Mouse (Mus musculus) lung, postnatal 0 days (tissue): ENCODE data around the gene Zfp568. TPM values are rescaled to one million over a fixed set of nuclear protein-coding genes. Genes with fewer than 3 reads are reported as not detected.

Source experiments
- ATAC-seq: fragments of 200-750 bp; cut with Nextera tagmentation; 2 replicates; pipeline ENCODE4 v1.8.0; 2017; ENCODE audit warnings: moderate library complexity
- DNase-seq: peaks from one replicate; pipeline ENCODE4 v3.0.0-alpha.2; 2016; ENCODE audit warnings: low spot score
- H3K27ac ChIP-seq: fragments of 300-500 bp; sonication (generic); 2 replicates; pipeline ENCODE4 v1.5.1; 2014; ENCODE audit warnings: antibody characterized with exemption, mild to moderate bottlenecking, low read length, mixed read lengths
- H3K27me3 ChIP-seq: fragments of 300-500 bp; sonication (generic); replicated peaks from 2 replicates; pipeline ENCODE4 v1.6.1; 2014; ENCODE audit warnings: low read length, mixed read lengths; ENCODE audit not compliant: insufficient read depth
- H3K36me3 ChIP-seq: fragments of 300-500 bp; sonication (generic); 2 replicates; pipeline ENCODE4 v1.6.1; 2014; ENCODE audit warnings: low read length, mixed read lengths; ENCODE audit not compliant: insufficient read depth
- H3K4me1 ChIP-seq: fragments of 300-500 bp; sonication (generic); 2 replicates; pipeline ENCODE4 v1.6.1; 2014; ENCODE audit warnings: antibody characterized with exemption, low read depth, low read length, mixed read lengths; ENCODE audit not compliant: insufficient read depth
- H3K4me2 ChIP-seq: fragments of 300-500 bp; sonication (generic); replicated peaks from 2 replicates; pipeline ENCODE4 v1.6.1; 2014; ENCODE audit warnings: low read depth, mild to moderate bottlenecking, low read length, moderate library complexity, mixed read lengths
- H3K4me3 ChIP-seq: fragments of 300-500 bp; sonication (generic); 2 replicates; pipeline ENCODE4 v1.5.1; 2014; ENCODE audit warnings: low read depth, low read length
- H3K9ac ChIP-seq: fragments of 300-500 bp; sonication (generic); replicated peaks from 2 replicates; pipeline ENCODE4 v1.6.1; 2014; ENCODE audit warnings: low read depth, mild to moderate bottlenecking
- H3K9me3 ChIP-seq: fragments of 300-500 bp; sonication (generic); 2 replicates; pipeline ENCODE4 v1.6.1; 2016; ENCODE audit warnings: low read length, mixed read lengths
- CTCF ChIP-seq: IDR thresholded peaks from 2 replicates; pipeline ENCODE4 v1.5.1; 2016; ENCODE audit warnings: antibody characterized with exemption, mild to moderate bottlenecking
- EP300 ChIP-seq: IDR thresholded peaks from 2 replicates; pipeline ENCODE4 v1.6.1; 2016; ENCODE audit warnings: antibody characterized with exemption, mild to moderate bottlenecking, control low read depth
- WGBS: fragments of 180-500 bp; shearing (Covaris S2); extraction: QIAGEN DNeasy Blood & Tissue Kit; methylation state at CpG from one replicate; pipeline ENCODE4 v1.1.7; 2014; 5-methylcytosine and 5-hydroxymethylcytosine counted together
- polyA plus RNA-seq: library from polyadenylated mRNA; unstranded; fragments of >200 nt; fragmentation: Nextera tagmentation; extraction: Ambion mirVana; gene quantifications from 2 replicates; pipeline ENCODE4 v1.2.1, GENCODE M21; 2015

Zfp568 gene
- polyA plus RNA-seq, 1 experiment from 2014 or later: 4.1 TPM

DNA sequence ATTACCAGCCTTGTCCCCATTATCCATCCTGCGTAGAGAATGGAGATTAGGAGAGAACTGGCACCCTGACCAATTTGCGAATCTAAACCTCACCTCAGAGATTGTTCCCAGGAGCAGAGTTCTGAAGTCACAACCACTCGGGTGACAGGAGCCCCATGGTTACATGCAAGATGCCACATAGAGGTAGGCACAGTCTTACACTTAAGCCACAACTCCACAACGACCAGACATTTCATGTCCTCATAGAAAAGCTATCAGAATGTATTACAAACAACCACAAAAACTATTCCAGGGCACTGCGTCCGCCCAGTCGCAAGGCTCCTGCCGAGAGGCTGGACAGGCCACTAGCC, 440 bp upstream of the Zfp568 start:
- no peaks in the 10 kb centered on the region for H3K36me3 ChIP-seq
- peak overlapping the region; percentile 86 for H3K4me3 ChIP-seq
- ATAC-seq: peak; percentile 19
- H3K27ac ChIP-seq: peak overlapping the region; percentile 90
- 2% methylated on average over 8 of the region's 8 CpGs for WGBS
- no peaks in the 10 kb centered on the region for H3K27me3 ChIP-seq
- peak overlapping the region; percentile 81 for H3K9ac ChIP-seq
- H3K4me2 ChIP-seq: peak overlapping the region; percentile 81
- no peaks in the 10 kb centered on the region for H3K9me3 ChIP-seq
- DNase-seq: no peak
- TF ChIP-seq CTCF (no peak), EP300 (no peak; the same call in 1 of the 2 replicates)
- peaks cover 5% of the 10 kb centered on the region; the same call in 1 of the 2 replicates for H3K4me1 ChIP-seq

DNA sequence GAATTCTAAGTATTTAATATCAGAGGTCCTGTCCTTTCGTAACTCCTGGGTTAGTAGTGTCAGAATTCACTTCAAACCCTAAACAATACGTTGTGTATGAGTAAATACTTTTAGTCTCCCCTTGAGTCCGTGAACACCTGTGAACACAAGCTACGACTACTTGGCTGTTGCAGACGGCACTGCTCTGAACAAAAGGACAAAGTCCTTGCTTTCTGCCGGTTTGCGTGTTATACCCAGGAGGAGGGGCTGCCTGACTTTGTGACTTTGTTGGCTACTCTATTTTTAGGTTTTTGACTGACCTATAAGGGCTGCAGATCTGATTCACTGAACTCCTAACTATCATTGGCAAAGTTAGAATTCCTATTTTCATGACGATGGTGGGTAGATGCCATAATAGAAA, 2.3 kb downstream of the Zfp568 start:
- no peaks in the 10 kb centered on the region for H3K27me3 ChIP-seq
- H3K9me3 ChIP-seq: no peaks in the 10 kb centered on the region
- H3K9ac ChIP-seq: no peak overlapping the region
- 0 out of 2 replicates have a peak, but pooled peaks cover 6% of the 10 kb centered on the region for H3K36me3 ChIP-seq
- H3K4me3 ChIP-seq: no peak overlapping the region
- peaks cover 5% of the 10 kb centered on the region; the same call in 1 of the 2 replicates for H3K4me1 ChIP-seq
- TF ChIP-seq EP300: no peak
- TF ChIP-seq CTCF: no peak
- DNase-seq (no peak), ATAC-seq (no peak)
- no peak overlapping the region for H3K27ac ChIP-seq
- H3K4me2 ChIP-seq: no peak overlapping the region
- 82% methylated on average over 8 of the region's 8 CpGs for WGBS

DNA sequence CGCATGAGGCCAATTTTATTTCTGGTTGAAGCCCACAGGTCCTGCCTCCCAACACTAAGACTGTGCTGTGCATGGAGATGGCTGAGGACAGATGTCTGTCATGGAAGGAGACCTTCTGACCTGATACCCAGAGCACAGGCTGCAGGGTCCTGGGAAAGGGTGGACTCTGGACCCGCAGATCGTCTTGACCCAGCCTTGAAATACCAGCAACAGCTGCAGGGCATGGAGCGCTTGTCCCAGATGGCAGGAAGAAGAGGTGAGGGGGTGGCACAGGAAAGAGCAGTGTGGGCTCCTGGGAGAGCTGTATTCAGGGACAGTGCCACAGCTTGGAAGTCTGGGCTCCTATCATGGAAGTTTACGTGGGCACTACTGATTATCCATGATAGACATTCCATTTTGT, 3.8 kb downstream of the Zfp568 start:
- Histone ChIP-seq H3K9ac (no peak overlapping the region), H3K9me3 (no peaks in the 10 kb centered on the region), H3K4me2 (no peak overlapping the region), H3K27me3 (no peaks in the 10 kb centered on the region), H3K4me3 (no peak overlapping the region), H3K36me3 (peaks cover 14% of the 10 kb centered on the region; the same call in 1 of the 2 replicates), H3K4me1 (peaks cover 5% of the 10 kb centered on the region; the same call in 1 of the 2 replicates), H3K27ac (no peak overlapping the region)
- no peak for TF ChIP-seq CTCF
- TF ChIP-seq EP300: no peak
- DNase-seq: no peak
- 87% methylated on average over 5 of the region's 5 CpGs for WGBS
- ATAC-seq: no peak

DNA sequence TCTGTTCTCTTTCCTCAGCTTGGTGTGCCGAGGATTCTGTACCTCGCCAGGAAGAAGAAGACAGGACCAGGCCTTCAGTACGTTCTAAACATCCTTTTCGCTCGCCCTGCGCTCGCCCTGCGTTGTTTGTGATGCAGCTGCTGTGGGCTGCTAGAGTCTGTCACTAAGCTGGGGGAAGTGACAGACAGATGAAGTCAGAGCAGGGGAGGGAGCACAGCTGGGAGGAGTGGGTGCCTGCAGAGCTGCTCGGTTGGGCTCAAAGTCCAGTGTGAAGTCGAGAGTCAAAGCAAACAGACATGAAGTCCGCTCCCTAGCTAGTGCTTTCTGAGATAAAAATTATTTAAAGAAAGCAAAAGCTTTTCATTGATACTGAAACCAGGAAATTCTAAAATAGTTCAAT, 5.3 kb downstream of the Zfp568 start:
- ATAC-seq (no peak), DNase-seq (no peak)
- Histone ChIP-seq H3K9ac (no peak overlapping the region), H3K4me1 (no peaks in the 10 kb centered on the region), H3K9me3 (no peaks in the 10 kb centered on the region), H3K4me3 (no peak overlapping the region), H3K36me3 (peaks cover 14% of the 10 kb centered on the region; the same call in 1 of the 2 replicates), H3K27ac (no peak overlapping the region), H3K4me2 (no peak overlapping the region), H3K27me3 (no peaks in the 10 kb centered on the region)
- 74% methylated on average over 11 of the region's 11 CpGs for WGBS
- TF ChIP-seq CTCF: no peak
- TF ChIP-seq EP300: no peak

DNA sequence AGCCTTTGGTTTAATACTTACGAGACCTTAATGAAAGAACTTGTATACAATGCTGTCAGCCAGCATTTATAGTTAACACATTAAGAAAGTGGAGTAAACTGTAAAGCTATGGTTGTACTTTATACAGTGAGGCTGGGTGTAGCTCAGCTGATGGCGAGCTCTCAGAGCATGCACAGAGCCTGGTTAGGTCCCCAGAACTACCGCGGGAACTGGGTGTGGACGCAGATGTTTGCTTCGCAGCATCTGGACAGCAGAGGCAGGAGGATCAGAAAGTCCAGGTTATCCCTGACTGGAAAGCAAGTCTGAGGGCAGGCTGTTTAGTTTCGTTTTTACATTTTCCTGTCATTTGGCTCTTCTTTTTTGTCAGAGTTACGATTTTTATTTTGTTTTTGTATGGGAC, 8.9 kb downstream of the Zfp568 start:
- Histone ChIP-seq H3K9ac (no peak overlapping the region), H3K9me3 (no peaks in the 10 kb centered on the region), H3K4me2 (no peak overlapping the region), H3K4me1 (no peaks in the 10 kb centered on the region), H3K27ac (no peak overlapping the region), H3K27me3 (no peaks in the 10 kb centered on the region), H3K36me3 (peaks cover 14% of the 10 kb centered on the region; the same call in 1 of the 2 replicates), H3K4me3 (no peak overlapping the region)
- DNase-seq (no peak), ATAC-seq (no peak)
- WGBS: 96% methylated on average over 8 of the region's 8 CpGs
- TF ChIP-seq CTCF (no peak), EP300 (no peak)

DNA sequence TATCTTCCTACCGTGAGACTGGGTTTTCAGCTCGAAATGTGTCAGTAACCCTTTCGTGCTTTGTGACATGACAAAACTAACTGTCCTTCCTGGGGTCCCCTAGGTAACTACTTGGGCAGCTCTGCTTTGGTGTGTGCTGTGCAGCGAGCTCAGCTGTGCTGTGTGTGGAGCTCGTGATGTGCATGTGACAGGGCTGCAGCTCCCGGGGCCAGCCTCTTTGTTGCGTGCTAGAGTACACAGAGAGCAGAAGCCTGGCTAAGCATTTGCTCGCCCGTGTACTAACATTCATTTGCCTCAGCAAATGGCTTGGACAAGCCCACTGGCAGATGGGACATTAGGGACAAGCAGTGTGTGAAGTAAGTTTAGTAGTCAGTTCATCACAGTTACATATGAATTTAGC, 9.6 kb downstream of the Zfp568 start:
- Histone ChIP-seq H3K27ac (no peak overlapping the region), H3K4me3 (no peak overlapping the region), H3K36me3 (peaks cover 17% of the 10 kb centered on the region), H3K27me3 (no peaks in the 10 kb centered on the region), H3K4me1 (no peaks in the 10 kb centered on the region), H3K9ac (no peak overlapping the region), H3K9me3 (no peaks in the 10 kb centered on the region), H3K4me2 (no peak overlapping the region)
- TF ChIP-seq CTCF (no peak), EP300 (no peak)
- 97% methylated on average over 9 of the region's 9 CpGs for WGBS
- DNase-seq (no peak), ATAC-seq (no peak)

DNA sequence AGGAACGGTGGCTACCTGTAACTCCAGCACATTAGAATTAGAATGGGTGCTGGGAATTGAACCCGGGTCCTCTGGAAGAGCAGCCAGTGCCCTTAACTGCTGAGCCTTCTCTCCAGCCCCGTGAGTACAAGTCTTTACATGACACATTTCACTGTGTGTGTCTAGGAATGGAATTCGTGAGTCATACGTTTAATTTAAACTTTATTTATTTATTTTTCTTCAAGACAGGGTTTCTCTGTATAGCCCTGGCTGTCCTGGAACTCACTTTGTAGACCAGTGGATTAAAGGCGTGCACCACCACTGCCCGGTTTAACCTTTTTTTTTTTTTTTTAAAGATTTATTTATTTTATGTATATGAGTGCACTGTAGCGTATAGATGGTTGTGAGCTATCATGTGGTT, 11.4 kb downstream of the Zfp568 start:
- peaks cover 24% of the 10 kb centered on the region for H3K36me3 ChIP-seq
- WGBS: 79% methylated on average over 8 of the region's 8 CpGs
- no peaks in the 10 kb centered on the region for H3K4me1 ChIP-seq
- H3K27ac ChIP-seq: no peak overlapping the region
- no peak for DNase-seq
- H3K9ac ChIP-seq: no peak overlapping the region
- no peak for ATAC-seq
- no peaks in the 10 kb centered on the region for H3K27me3 ChIP-seq
- H3K4me3 ChIP-seq: no peak overlapping the region
- TF ChIP-seq CTCF (no peak), EP300 (no peak)
- H3K9me3 ChIP-seq: no peaks in the 10 kb centered on the region
- no peak overlapping the region for H3K4me2 ChIP-seq
